ENCODE assay signal across 9 mouse cellular contexts in genomic region chr16:87263571-87263970, GRCm38 (mm10).
DNase-seq lines count a peak whose midpoint lies in the region; ATAC-seq and TF ChIP-seq lines count a peak whose summit lies in the region.
"Had no signal": no experiment of that assay in that cellular context is flagged by ENCODE, and none has a peak within 500 bp of the region (broad histone marks: within the 10 kb centered on the region; RNA-seq: fewer than 3 reads in every experiment).

No protein-coding gene starts in this region.

- WGBS in hindbrain, embryonic 11.5 days: 63% methylated on average over 4 of the region's 4 CpGs
- WGBS in hindbrain, embryonic 13.5 days: 46% methylated on average over 4 of the region's 4 CpGs
- WGBS in stomach, embryonic 14.5 days: 32% methylated on average over 4 of the region's 4 CpGs
- 23% methylated on average over 4 of the region's 4 CpGs for whole genome bisulfite sequencing in stomach, postnatal 0 days
- 8% methylated on average over 4 of the region's 4 CpGs for WGBS in heart, embryonic 11.5 days (ENCODE audit: insufficient replicate concordance)

- no peaks in the 10 kb centered on the region for H3K36me3 ChIP-seq in hindbrain, embryonic 11.5 days (ENCODE audit: control insufficient read depth, insufficient read depth, low read length)
- H3K36me3 ChIP-seq in hindbrain, embryonic 13.5 days: no peaks in the 10 kb centered on the region
- no peaks in the 10 kb centered on the region for H3K36me3 ChIP-seq in stomach, embryonic 14.5 days (ENCODE audit: control insufficient read depth, insufficient read depth, low read length)
- no peaks in the 10 kb centered on the region for H3K36me3 ChIP-seq in stomach, postnatal 0 days (ENCODE audit: control insufficient read depth, insufficient read depth, low read length)
- H3K36me3 ChIP-seq in heart, embryonic 11.5 days (ENCODE audit: control insufficient read depth, insufficient read depth, low read length): no peaks in the 10 kb centered on the region
- H3K36me3 ChIP-seq: liver, embryonic 15.5 days had no signal

- no peak overlapping the region for H3K9ac ChIP-seq in hindbrain, embryonic 11.5 days (ENCODE audit: low read depth, low read length)
- H3K9ac ChIP-seq in hindbrain, embryonic 13.5 days: no peak overlapping the region
- no peak overlapping the region for H3K9ac ChIP-seq in stomach, embryonic 14.5 days (replicated peaks; ENCODE audit: low read depth, low read length)
- H3K9ac ChIP-seq in stomach, postnatal 0 days (ENCODE audit: low read length): no peak overlapping the region
- H3K9ac ChIP-seq in heart, embryonic 11.5 days (ENCODE audit: low read depth, low read length): 0 out of 2 replicates have a peak overlapping the region, but pooled peaks have one; percentile 44
- H3K9ac ChIP-seq: liver, embryonic 15.5 days had no signal

- no peak for TF ChIP-seq EP300 in stomach, postnatal 0 days (optimal IDR thresholded peaks at IDR 0.05)

- H3K4me3 ChIP-seq in hindbrain, embryonic 11.5 days (ENCODE audit: low read depth, low read length): no peak overlapping the region
- H3K4me3 ChIP-seq in hindbrain, embryonic 13.5 days: no peak overlapping the region
- H3K4me3 ChIP-seq in stomach, embryonic 14.5 days (ENCODE audit: low read depth, low read length): no peak overlapping the region
- no peak overlapping the region for H3K4me3 ChIP-seq in stomach, postnatal 0 days (ENCODE audit: low read depth, low read length)
- no peak overlapping the region for H3K4me3 ChIP-seq in heart, embryonic 11.5 days (ENCODE audit: low read depth, low read length)
- H3K4me3 ChIP-seq: liver, embryonic 15.5 days had no signal

- H3K27me3 ChIP-seq in hindbrain, embryonic 11.5 days (ENCODE audit: control insufficient read depth, insufficient read depth, low read length): no peaks in the 10 kb centered on the region
- no peaks in the 10 kb centered on the region for H3K27me3 ChIP-seq in hindbrain, embryonic 13.5 days
- H3K27me3 ChIP-seq in stomach, embryonic 14.5 days (ENCODE audit: control insufficient read depth, insufficient read depth, low read length): no peaks in the 10 kb centered on the region
- H3K27me3 ChIP-seq in stomach, postnatal 0 days (ENCODE audit: control insufficient read depth, insufficient read depth, low read length): no peaks in the 10 kb centered on the region
- H3K27me3 ChIP-seq in heart, embryonic 11.5 days (ENCODE audit: control insufficient read depth, insufficient read depth, low read length): no peaks in the 10 kb centered on the region
- H3K27me3 ChIP-seq: liver, embryonic 15.5 days had no signal

- DNase-seq in hindbrain, embryonic 11.5 days (ENCODE audit: low spot score): peak; percentile 10
- DNase-seq in stomach, postnatal 0 days (ENCODE audit: low spot score): no peak
- DNase-seq in T-cell, adult 2 months (ENCODE audit: low spot score): no peak
- DNase-seq in spleen, postnatal 36 days (ENCODE audit: low spot score in 2 of 2): no peak
- DNase-seq in c-Kit-positive CD71-positive TER-119-positive erythroid progenitor cells, embryonic 14.5 days (ENCODE audit: low spot score): no peak

- ATAC-seq in hindbrain, embryonic 11.5 days (ENCODE audit: low FRiP score): no peak
- no peak for ATAC-seq in hindbrain, embryonic 13.5 days (ENCODE audit: low FRiP score)
- ATAC-seq in stomach, embryonic 14.5 days (ENCODE audit: insufficient number of reproducible peaks, insufficient read depth, low FRiP score, low read depth): 0 out of 2 replicates have a peak, but pooled peaks have one; percentile 42
- no peak for ATAC-seq in stomach, postnatal 0 days (ENCODE audit: low FRiP score, low TSS enrichment)
- peak; percentile 76 for ATAC-seq in heart, embryonic 11.5 days (replicated peaks; ENCODE audit: insufficient number of reproducible peaks, low FRiP score, low TSS enrichment)

- no peak for TF ChIP-seq CTCF in stomach, postnatal 0 days (IDR thresholded peaks at IDR 0.05; ENCODE audit: low read depth)

- no peak overlapping the region for H3K4me2 ChIP-seq in hindbrain, embryonic 11.5 days (replicated peaks; ENCODE audit: low read depth, low read length)
- H3K4me2 ChIP-seq in hindbrain, embryonic 13.5 days: no peak overlapping the region
- no peak overlapping the region for H3K4me2 ChIP-seq in stomach, embryonic 14.5 days (replicated peaks; ENCODE audit: low read depth, low read length)
- H3K4me2 ChIP-seq in stomach, postnatal 0 days (replicated peaks; ENCODE audit: low read depth): no peak overlapping the region
- H3K4me2 ChIP-seq in heart, embryonic 11.5 days: 0 out of 2 replicates have a peak overlapping the region, but pooled peaks have one; percentile 20
- H3K4me2 ChIP-seq: liver, embryonic 15.5 days had no signal

- no peak overlapping the region for H3K27ac ChIP-seq in hindbrain, embryonic 11.5 days (ENCODE audit: low read depth, low read length)
- H3K27ac ChIP-seq in hindbrain, embryonic 13.5 days: no peak overlapping the region
- no peak overlapping the region for H3K27ac ChIP-seq in stomach, embryonic 14.5 days (ENCODE audit: low read length)
- H3K27ac ChIP-seq in stomach, postnatal 0 days (replicated peaks): no peak overlapping the region
- peak overlapping the region; percentile 94 for H3K27ac ChIP-seq in heart, embryonic 11.5 days (ENCODE audit: low read depth, low read length)
- H3K27ac ChIP-seq: liver, embryonic 15.5 days had no signal

- H3K9me3 ChIP-seq in hindbrain, embryonic 11.5 days (ENCODE audit: control insufficient read depth, low read length): no peaks in the 10 kb centered on the region
- no peaks in the 10 kb centered on the region for H3K9me3 ChIP-seq in hindbrain, embryonic 13.5 days
- H3K9me3 ChIP-seq in stomach, embryonic 14.5 days (ENCODE audit: control insufficient read depth, low read depth, low read length): no peaks in the 10 kb centered on the region
- no peaks in the 10 kb centered on the region for H3K9me3 ChIP-seq in stomach, postnatal 0 days (ENCODE audit: control insufficient read depth, low read length)
- no peaks in the 10 kb centered on the region for H3K9me3 ChIP-seq in heart, embryonic 11.5 days (replicated peaks; ENCODE audit: control insufficient read depth, low read length)
- H3K9me3 ChIP-seq: liver, embryonic 15.5 days had no signal

- no peaks in the 10 kb centered on the region for H3K4me1 ChIP-seq in hindbrain, embryonic 11.5 days (replicated peaks; ENCODE audit: control insufficient read depth, insufficient read depth, low read length)
- 0 out of 2 replicates have a peak, but pooled peaks cover 4% of the 10 kb centered on the region for H3K4me1 ChIP-seq in hindbrain, embryonic 13.5 days (replicated peaks)
- H3K4me1 ChIP-seq in stomach, embryonic 14.5 days (ENCODE audit: control insufficient read depth, insufficient read depth, low read length): no peaks in the 10 kb centered on the region; the same call in 1 of the 2 replicates
- H3K4me1 ChIP-seq in stomach, postnatal 0 days (replicated peaks; ENCODE audit: control insufficient read depth, insufficient read depth): no peaks in the 10 kb centered on the region
- H3K4me1 ChIP-seq in heart, embryonic 11.5 days (ENCODE audit: control insufficient read depth, insufficient read depth, low read length): peaks cover 24% of the 10 kb centered on the region
- H3K4me1 ChIP-seq: liver, embryonic 15.5 days had no signal

Comparison
In these comparisons a context has a peak if more than half of its experiments do, and no peak if none do; other contexts are left out.
1. ATAC-seq: peak in stomach, embryonic 14.5 days (single experiment) and heart, embryonic 11.5 days (single experiment); none in hindbrain, embryonic 11.5 days (single experiment), hindbrain, embryonic 13.5 days (single experiment) and stomach, postnatal 0 days (single experiment).